Mouse (Mus musculus) olfactory bulb, adult 2 months (tissue): ENCODE measurements around the gene Shisa8. TPM values are rescaled to one million over a fixed set of nuclear protein-coding genes. Genes with fewer than 3 reads are reported as not detected.

Source experiments
- H3K27ac ChIP-seq: fragments of 200-500 bp; 2 replicates; pipeline ENCODE4 v1.5.1; 2012; ENCODE audit warnings: low read depth, low read length; ENCODE audit not compliant: insufficient read depth
- H3K4me1 ChIP-seq: fragments of 200-500 bp; 2 replicates; pipeline ENCODE4 v1.6.1; 2012; ENCODE audit warnings: low read length; ENCODE audit not compliant: control insufficient read depth, insufficient read depth
- H3K4me3 ChIP-seq: fragments of 200-500 bp; 2 replicates; pipeline ENCODE4 v1.5.1; 2012; ENCODE audit warnings: mild to moderate bottlenecking, low read depth, low read length, moderate library complexity; ENCODE audit not compliant: insufficient read depth
- CTCF ChIP-seq: fragments of 200-500 bp; IDR thresholded peaks from 2 replicates; pipeline ENCODE4 v1.5.1; 2012; ENCODE audit warnings: low read depth, mild to moderate bottlenecking, low read length, moderate library complexity; ENCODE audit not compliant: insufficient read depth
- POLR2A ChIP-seq: fragments of 200-500 bp; IDR thresholded peaks from 2 replicates; pipeline ENCODE4 v1.6.1; 2012; ENCODE audit warnings: mild to moderate bottlenecking, low read depth, low read length, moderate library complexity; ENCODE audit not compliant: insufficient read depth
- WGBS: fragments of 180-500 bp; shearing (Covaris S2); methylation state at CpG from one replicate; pipeline ENCODE4 v1.1.7; 2018; 5-methylcytosine and 5-hydroxymethylcytosine counted together
- polyA plus RNA-seq: library from polyadenylated mRNA; stranded (reverse); fragments of >200 nt; gene quantifications from 2 replicates; pipeline ENCODE4 v1.2.4, GENCODE M21; 2012; ENCODE audit warnings: low replicate concordance; ENCODE audit not compliant: missing spikeins, insufficient read depth, insufficient read length

Shisa8 gene
- polyA plus RNA-seq, 1 experiment, result not detected

DNA sequence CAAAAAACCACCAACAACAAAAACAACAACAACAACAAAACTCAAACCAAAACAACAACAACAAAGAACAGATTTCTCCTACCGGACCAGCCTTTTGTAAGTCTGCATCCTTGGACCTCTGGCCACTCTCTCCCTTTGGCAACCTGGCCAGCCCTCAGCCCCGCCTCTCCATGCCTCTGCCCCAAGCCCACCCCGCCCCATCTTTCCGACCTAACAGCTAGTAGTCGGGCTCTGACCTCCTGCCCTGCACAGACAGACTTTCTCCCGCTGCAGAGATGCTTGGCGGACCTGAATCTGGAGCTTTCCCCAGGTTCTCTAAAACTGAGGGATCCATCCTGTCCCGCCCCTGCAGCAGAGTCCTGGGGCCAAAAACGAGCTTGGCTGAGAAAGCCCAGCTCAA, 5.4 kb upstream of the Shisa8 start:
- Histone ChIP-seq H3K4me3 (no peak overlapping the region), H3K27ac (no peak overlapping the region), H3K4me1 (peaks cover 57% of the 10 kb centered on the region)
- 68% methylated on average over 9 of the region's 9 CpGs for WGBS
- TF ChIP-seq POLR2A (no peak), CTCF (no peak)

- peaks cover 58% of the 10 kb centered on the region for H3K4me1 ChIP-seq
- TF ChIP-seq CTCF (peak; percentile 69), POLR2A (no peak)
- peak overlapping the region; percentile 96 for H3K27ac ChIP-seq
- H3K4me3 ChIP-seq, result no peak overlapping the region
- WGBS, result 23% methylated on average over 7 of the region's 7 CpGs
Measured at GRCm38 (mm10) chr15:82217039-82217438, 4.4 kb upstream of the Shisa8 start.

- TF ChIP-seq POLR2A, result no peak
- Histone ChIP-seq H3K27ac (peak overlapping the region; percentile 96), H3K4me3 (0 out of 2 replicates have a peak overlapping the region, but pooled peaks have one; percentile 0), H3K4me1 (peaks cover 58% of the 10 kb centered on the region)
- WGBS, result 17% methylated on average over 20 of the region's 20 CpGs
Measured at GRCm38 (mm10) chr15:82216142-82216827, 3.7 kb upstream of the Shisa8 start.

DNA sequence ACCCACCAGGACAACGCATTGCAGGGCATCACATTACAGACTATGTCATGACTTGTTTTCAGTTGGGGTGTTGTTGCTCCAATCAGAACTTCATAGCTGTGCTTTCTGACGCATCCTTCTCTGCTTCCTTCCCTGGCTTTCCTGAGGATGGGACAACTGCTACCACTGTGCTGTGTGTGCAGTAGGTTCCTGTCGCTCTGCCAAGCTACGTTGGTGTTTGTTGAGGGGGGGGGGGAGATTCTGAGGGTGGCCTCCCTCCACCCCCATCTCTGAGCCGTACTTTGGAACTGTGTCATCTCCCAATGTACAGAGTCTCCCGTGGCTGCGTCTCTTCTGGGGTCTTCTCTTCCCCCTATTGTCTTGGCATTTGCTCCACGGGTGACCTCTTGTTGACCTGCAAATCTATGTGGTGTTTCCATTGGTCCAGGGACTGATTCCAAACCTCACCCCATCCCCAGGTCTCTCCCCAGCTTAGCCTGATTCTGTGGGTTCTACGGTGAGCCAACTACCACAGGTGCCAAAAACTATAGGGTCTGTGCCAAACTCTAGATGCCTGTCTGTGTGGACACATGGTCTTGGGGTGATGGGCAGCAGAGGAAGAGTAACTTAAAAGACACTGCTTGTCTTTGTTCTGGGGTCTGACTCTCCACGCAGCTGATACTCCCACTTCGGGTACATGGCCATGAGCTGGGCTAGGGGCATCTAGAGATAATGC, 2.9 kb upstream of the Shisa8 start:
- WGBS, result 21% methylated on average over 11 of the region's 11 CpGs
- peaks cover 50% of the 10 kb centered on the region for H3K4me1 ChIP-seq
- H3K27ac ChIP-seq, result peak overlapping the region; percentile 96
- H3K4me3 ChIP-seq, result no peak overlapping the region; the same call in 1 of the 2 replicates
- TF ChIP-seq CTCF (no peak), POLR2A (no peak)

- peaks cover 48% of the 10 kb centered on the region for H3K4me1 ChIP-seq
- TF ChIP-seq CTCF (no peak), POLR2A (no peak)
- WGBS, result 50% methylated on average over 4 of the region's 4 CpGs
- peak overlapping the region; percentile 79 for H3K27ac ChIP-seq
- H3K4me3 ChIP-seq, result peak overlapping the region; percentile 91
Measured at GRCm38 (mm10) chr15:82213222-82213621, 607 bp upstream of the Shisa8 start.

DNA sequence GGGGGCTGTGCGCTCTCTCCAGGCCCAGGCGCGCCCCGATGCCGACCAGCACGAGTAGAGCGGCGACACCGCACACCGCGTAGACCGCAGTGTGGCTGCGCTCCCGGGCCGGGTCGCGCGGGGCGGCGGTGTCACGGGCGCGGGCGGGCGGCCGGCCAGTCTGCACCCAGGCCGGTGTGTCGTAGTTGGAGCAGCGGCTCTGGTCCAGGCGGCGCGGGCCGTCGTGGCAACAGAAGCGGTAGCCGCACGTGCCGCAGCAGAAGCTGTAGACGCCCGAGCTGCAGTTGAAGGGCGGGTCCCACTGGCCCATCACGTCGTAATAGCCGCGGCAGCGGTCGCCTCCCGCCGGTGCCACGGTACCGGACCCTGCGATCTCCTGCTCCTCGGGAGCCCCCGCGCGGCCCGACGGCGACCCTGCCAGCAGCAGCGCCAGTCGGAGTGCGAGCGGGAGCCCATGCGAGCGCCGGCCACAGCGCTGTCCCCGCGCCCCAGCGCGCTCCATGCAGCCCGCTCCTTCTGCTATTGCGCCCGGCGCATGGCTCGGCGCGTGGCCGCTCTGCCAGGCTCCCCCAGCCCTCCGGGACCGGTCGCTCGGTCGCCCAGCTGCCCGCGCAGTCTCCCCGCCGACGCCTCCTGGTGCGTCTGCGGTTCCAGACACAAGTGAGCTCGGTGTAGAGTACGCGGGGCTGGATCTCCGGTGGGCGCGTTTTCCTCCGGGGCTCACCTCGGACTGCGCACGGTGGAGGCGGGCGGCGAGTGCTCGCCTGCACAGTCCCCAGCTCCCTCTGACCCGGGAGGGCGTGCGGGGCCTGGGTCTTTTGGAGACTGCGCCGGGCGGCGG, 484 bp downstream of the Shisa8 start:
- H3K4me3 ChIP-seq, result peak overlapping the region; percentile 91
- H3K4me1 ChIP-seq, result peaks cover 52% of the 10 kb centered on the region
- peak overlapping the region; percentile 92 for H3K27ac ChIP-seq
- no peak for TF ChIP-seq CTCF
- TF ChIP-seq POLR2A, result peak; percentile 43
- under 1% methylated on average over 111 of the region's 112 CpGs for WGBS

- WGBS, result 4% methylated on average over 11 of the region's 11 CpGs
- H3K4me1 ChIP-seq, result peaks cover 53% of the 10 kb centered on the region
- TF ChIP-seq CTCF, result no peak
- TF ChIP-seq POLR2A, result no peak
- H3K27ac ChIP-seq, result peak overlapping the region; percentile 92
- H3K4me3 ChIP-seq, result peak overlapping the region; percentile 91
Measured at GRCm38 (mm10) chr15:82211281-82211680, 1.3 kb downstream of the Shisa8 start.

- Histone ChIP-seq H3K4me1 (peaks cover 53% of the 10 kb centered on the region), H3K4me3 (peak overlapping the region; percentile 91), H3K27ac (peak overlapping the region; percentile 73)
- WGBS, result 22% methylated on average over 1 of the region's 1 CpGs
- TF ChIP-seq POLR2A, result no peak
Measured at GRCm38 (mm10) chr15:82210801-82211200, 1.8 kb downstream of the Shisa8 start.
